Mouse (Mus musculus): ENCODE measurements around the gene Kcnj11. TPM values are rescaled to one million over a fixed set of nuclear protein-coding genes. Genes with fewer than 3 reads are reported as not detected.

The Kcnj11 gene
- polyA plus RNA-seq, 1 experiment from 2014 or later, result 2.8 TPM

DNA sequence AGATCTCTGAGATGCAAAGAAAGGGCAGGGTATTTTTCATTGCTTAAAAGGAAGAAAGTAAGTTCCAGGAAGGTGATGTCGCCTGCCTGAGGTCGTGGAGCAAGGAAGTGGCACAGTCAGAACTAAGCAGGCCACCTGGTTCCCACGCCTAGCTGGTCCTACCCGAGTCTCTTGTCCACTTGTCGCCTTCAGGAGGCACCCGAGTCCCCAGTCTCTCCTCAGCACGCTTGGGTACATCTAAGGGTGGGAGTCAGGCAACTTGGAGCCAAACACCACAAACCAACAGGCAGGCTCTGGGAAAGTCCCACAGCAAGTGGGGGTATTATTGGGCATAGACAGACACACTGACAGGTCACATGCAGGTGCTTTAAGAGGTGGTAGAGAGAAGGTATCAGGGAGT, 30.2 kb upstream of the Kcnj11 start:
- ATAC-seq, result no peak
- Histone ChIP-seq H3K9me3 (replicated peaks; ENCODE audit: control insufficient read depth, low read length, poor library complexity, severe bottlenecking) (no peaks in the 10 kb centered on the region), H3K27me3 (ENCODE audit: control insufficient read depth, insufficient read depth, low read depth, low read length) (no peaks in the 10 kb centered on the region), H3K36me3 (ENCODE audit: control insufficient read depth, insufficient read depth, low read length) (no peaks in the 10 kb centered on the region), H3K4me1 (ENCODE audit: control insufficient read depth, insufficient read depth, low read length) (peaks cover 18% of the 10 kb centered on the region; the same call in 1 of the 2 replicates), H3K27ac (ENCODE audit: low read length) (no peak overlapping the region), H3K9ac (ENCODE audit: low read depth, low read length) (no peak overlapping the region), H3K4me2 (ENCODE audit: low read length) (no peak overlapping the region), H3K4me3 (ENCODE audit: low read depth, low read length) (no peak overlapping the region)
- 76% methylated on average over 7 of the region's 7 CpGs for WGBS

DNA sequence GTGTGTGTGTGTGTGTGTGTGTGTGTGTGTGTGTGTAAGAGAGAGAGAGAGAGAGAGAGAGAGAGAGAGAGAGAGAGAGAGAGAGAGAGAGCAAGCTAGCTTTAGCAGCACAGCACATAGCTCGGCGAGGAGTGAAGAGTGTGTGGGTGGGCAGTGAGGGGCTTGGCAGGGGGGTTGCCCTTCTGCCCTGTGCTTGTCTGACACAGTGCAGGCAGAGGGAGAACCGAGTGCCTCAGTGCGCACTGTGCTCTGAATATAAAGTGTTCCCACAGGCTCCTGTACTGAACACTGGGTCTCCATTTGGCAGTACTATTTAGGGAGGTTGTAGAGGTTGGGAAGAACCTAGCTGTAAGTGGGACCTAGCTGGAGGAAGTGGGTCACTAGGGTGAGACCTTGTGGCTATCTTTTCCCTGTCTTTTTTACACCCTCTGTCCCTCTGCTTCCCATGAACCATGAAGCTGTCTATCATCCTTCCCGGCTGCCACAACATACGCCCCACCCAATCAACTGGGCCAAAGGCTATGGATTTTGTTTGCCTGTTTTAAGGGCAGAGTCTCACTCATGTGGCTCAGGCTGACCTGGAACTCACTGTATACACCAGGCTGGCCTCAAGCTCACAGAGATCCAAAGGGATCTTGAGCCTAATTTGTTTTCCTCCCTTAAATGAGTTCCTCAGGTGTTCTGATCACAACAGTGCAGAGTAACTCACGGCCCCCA, 29.1 kb upstream of the Kcnj11 start:
- 29% methylated on average over 7 of the region's 7 CpGs for WGBS
- no peak overlapping the region for H3K4me3 ChIP-seq (ENCODE audit: low read depth, low read length)
- no peak overlapping the region for H3K9ac ChIP-seq (ENCODE audit: low read depth, low read length)
- no peak overlapping the region for H3K4me2 ChIP-seq (ENCODE audit: low read length)
- ATAC-seq, result no peak
- peaks cover 17% of the 10 kb centered on the region; the same call in 1 of the 2 replicates for H3K4me1 ChIP-seq (ENCODE audit: control insufficient read depth, insufficient read depth, low read length)
- no peak overlapping the region for H3K27ac ChIP-seq (ENCODE audit: low read length)
- H3K27me3 ChIP-seq (ENCODE audit: control insufficient read depth, insufficient read depth, low read depth, low read length), result no peaks in the 10 kb centered on the region
- H3K36me3 ChIP-seq (ENCODE audit: control insufficient read depth, insufficient read depth, low read length), result no peaks in the 10 kb centered on the region
- H3K9me3 ChIP-seq (replicated peaks; ENCODE audit: control insufficient read depth, low read length, poor library complexity, severe bottlenecking), result no peaks in the 10 kb centered on the region

DNA sequence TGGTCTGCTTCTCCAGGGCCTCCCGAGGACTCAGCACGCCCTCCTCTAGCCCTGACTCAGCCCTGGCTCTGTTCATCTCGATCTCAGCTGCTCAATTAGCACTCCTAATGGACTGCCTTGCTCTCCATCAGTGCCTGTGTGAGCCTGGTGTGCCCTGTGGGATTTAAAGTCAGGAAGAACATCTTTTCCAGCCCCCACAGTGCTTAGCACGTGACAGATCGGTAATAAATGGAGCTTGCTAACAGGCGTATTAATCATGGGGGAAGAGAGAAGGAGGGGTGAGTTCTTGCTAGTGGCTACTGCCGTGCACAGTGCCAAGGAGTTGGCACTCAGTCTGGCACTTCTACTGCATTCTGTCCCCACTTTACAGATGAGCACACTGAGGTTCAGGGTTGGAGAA, 27.6 kb upstream of the Kcnj11 start:
- H3K4me2 ChIP-seq (ENCODE audit: low read length), result no peak overlapping the region
- H3K9me3 ChIP-seq (replicated peaks; ENCODE audit: control insufficient read depth, low read length, poor library complexity, severe bottlenecking), result no peaks in the 10 kb centered on the region
- 42% methylated on average over 7 of the region's 7 CpGs for WGBS
- H3K27me3 ChIP-seq (ENCODE audit: control insufficient read depth, insufficient read depth, low read depth, low read length), result no peaks in the 10 kb centered on the region
- no peak for ATAC-seq
- H3K9ac ChIP-seq (ENCODE audit: low read depth, low read length), result no peak overlapping the region
- no peak overlapping the region for H3K27ac ChIP-seq (ENCODE audit: low read length)
- no peak overlapping the region for H3K4me3 ChIP-seq (ENCODE audit: low read depth, low read length)
- H3K36me3 ChIP-seq (ENCODE audit: control insufficient read depth, insufficient read depth, low read length), result no peaks in the 10 kb centered on the region
- H3K4me1 ChIP-seq (ENCODE audit: control insufficient read depth, insufficient read depth, low read length), result peaks cover 11% of the 10 kb centered on the region; the same call in 1 of the 2 replicates

DNA sequence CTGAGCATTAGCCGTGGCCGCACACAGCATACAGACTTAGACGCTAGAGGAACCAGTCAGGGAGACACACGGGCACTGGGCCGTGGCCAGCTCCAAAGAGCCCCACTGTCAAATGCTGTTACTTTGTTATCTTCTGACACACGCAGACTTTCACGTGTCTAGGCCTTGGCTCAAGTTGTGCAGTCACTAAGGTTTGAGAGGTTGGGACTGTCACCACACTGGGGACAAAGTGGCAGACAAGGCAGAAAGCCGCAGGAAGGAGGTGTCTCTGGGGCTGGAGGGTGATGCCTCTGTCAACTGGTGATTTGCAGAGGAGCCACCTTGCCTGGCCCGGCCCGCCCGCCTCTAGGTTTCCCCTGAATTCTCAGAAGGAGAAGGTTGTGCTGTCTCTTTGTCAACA, 24.8 kb upstream of the Kcnj11 start:
- Histone ChIP-seq H3K4me1 (ENCODE audit: control insufficient read depth, insufficient read depth, low read length) (0 out of 2 replicates have a peak, but pooled peaks cover 3% of the 10 kb centered on the region), H3K4me3 (ENCODE audit: low read depth, low read length) (no peak overlapping the region), H3K9ac (ENCODE audit: low read depth, low read length) (no peak overlapping the region), H3K27me3 (ENCODE audit: control insufficient read depth, insufficient read depth, low read depth, low read length) (no peaks in the 10 kb centered on the region), H3K9me3 (replicated peaks; ENCODE audit: control insufficient read depth, low read length, poor library complexity, severe bottlenecking) (no peaks in the 10 kb centered on the region), H3K4me2 (ENCODE audit: low read length) (no peak overlapping the region), H3K27ac (ENCODE audit: low read length) (no peak overlapping the region), H3K36me3 (ENCODE audit: control insufficient read depth, insufficient read depth, low read length) (no peaks in the 10 kb centered on the region)
- WGBS, result 84% methylated on average over 11 of the region's 11 CpGs
- ATAC-seq, result no peak

DNA sequence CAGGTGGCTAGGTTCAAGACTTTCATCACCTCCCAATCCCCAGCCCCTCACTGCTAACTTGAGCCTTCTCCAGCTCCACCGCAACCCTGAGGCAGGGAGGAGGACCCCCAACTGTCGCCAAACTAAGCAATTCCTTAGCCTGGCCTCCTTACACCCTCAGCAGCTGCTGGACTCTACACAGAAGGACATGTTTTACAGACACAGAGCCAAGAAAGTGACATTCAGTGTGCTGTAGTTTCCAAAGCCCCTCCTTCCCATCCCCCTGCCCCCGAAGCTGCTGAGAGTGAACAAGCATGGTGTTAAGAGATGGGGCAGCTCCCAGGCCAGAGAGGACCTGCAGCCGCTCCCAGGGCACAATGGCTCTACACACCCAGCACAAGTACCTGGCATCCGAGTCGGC, 23.9 kb upstream of the Kcnj11 start:
- no peak overlapping the region for H3K9ac ChIP-seq (ENCODE audit: low read depth, low read length)

DNA sequence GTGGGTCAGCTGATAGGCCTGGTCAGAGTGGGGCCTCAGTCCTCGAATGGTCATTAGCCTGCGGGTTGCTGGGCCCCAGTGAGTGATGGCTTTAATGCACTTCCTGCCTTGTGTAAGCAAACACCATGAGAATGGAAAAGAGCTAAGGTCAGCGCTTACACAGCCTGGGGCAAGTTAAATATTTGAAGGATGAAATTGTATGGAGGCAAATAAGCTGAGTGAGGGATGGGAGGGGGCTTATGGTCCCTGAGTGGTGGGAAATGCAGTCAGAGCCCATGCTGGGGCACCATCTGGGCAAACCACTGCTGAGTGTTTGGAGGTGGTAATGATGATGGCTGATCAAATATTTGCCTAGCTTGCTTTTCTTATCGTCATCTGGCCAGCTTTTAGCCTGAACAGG, 22.4 kb upstream of the Kcnj11 start:
- Histone ChIP-seq H3K27me3 (ENCODE audit: control insufficient read depth, insufficient read depth, low read depth, low read length) (no peaks in the 10 kb centered on the region), H3K27ac (ENCODE audit: low read length) (no peak overlapping the region), H3K4me1 (ENCODE audit: control insufficient read depth, insufficient read depth, low read length) (no peaks in the 10 kb centered on the region), H3K9ac (ENCODE audit: low read depth, low read length) (no peak overlapping the region), H3K36me3 (ENCODE audit: control insufficient read depth, insufficient read depth, low read length) (no peaks in the 10 kb centered on the region), H3K4me2 (ENCODE audit: low read length) (no peak overlapping the region), H3K9me3 (replicated peaks; ENCODE audit: control insufficient read depth, low read length, poor library complexity, severe bottlenecking) (no peaks in the 10 kb centered on the region), H3K4me3 (ENCODE audit: low read depth, low read length) (no peak overlapping the region)
- WGBS, result 68% methylated on average over 4 of the region's 4 CpGs
- no peak for ATAC-seq

More for the DNA sequence above, 23.9 kb upstream of the Kcnj11 start:
- H3K4me3 ChIP-seq (ENCODE audit: low read depth, low read length), result no peak overlapping the region
- H3K27ac ChIP-seq (ENCODE audit: low read length), result no peak overlapping the region
- 0 out of 2 replicates have a peak, but pooled peaks cover 1% of the 10 kb centered on the region for H3K4me1 ChIP-seq (ENCODE audit: control insufficient read depth, insufficient read depth, low read length)
- no peak overlapping the region for H3K4me2 ChIP-seq (ENCODE audit: low read length)
- no peaks in the 10 kb centered on the region for H3K36me3 ChIP-seq (ENCODE audit: control insufficient read depth, insufficient read depth, low read length)
- no peaks in the 10 kb centered on the region for H3K9me3 ChIP-seq (replicated peaks; ENCODE audit: control insufficient read depth, low read length, poor library complexity, severe bottlenecking)
- H3K27me3 ChIP-seq (ENCODE audit: control insufficient read depth, insufficient read depth, low read depth, low read length), result no peaks in the 10 kb centered on the region
- 76% methylated on average over 6 of the region's 6 CpGs for WGBS
- ATAC-seq, result no peak

DNA sequence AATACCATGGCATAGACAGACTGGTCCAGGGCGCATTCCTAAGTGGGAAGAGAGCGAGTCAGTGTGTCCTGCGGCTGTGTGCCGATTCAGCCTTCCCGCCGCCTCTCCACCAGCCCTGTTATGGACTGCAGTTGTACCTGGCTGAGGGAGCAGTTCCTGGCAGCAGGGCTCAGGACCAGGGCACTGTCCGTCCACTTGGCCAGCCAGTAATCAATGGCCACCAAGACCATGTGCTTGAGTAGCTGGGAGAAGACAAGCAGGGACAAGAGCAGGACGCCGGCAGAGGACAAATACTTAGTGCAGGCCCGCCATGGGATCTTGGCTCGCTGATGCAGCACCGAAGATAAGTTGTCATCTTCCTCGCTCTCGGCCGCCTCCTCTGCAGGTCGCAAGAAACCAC, 16.5 kb upstream of the Kcnj11 start:
- no peak overlapping the region for H3K27ac ChIP-seq (ENCODE audit: low read length)
- H3K4me1 ChIP-seq (ENCODE audit: control insufficient read depth, insufficient read depth, low read length), result peaks cover 9% of the 10 kb centered on the region
- no peaks in the 10 kb centered on the region for H3K36me3 ChIP-seq (ENCODE audit: control insufficient read depth, insufficient read depth, low read length)
- no peaks in the 10 kb centered on the region for H3K27me3 ChIP-seq (ENCODE audit: control insufficient read depth, insufficient read depth, low read depth, low read length)
- no peak overlapping the region for H3K4me3 ChIP-seq (ENCODE audit: low read depth, low read length)
- no peak overlapping the region for H3K9ac ChIP-seq (ENCODE audit: low read depth, low read length)
- no peak for ATAC-seq
- no peak overlapping the region for H3K4me2 ChIP-seq (ENCODE audit: low read length)
- 96% methylated on average over 16 of the region's 16 CpGs for WGBS
- H3K9me3 ChIP-seq (replicated peaks; ENCODE audit: control insufficient read depth, low read length, poor library complexity, severe bottlenecking), result no peaks in the 10 kb centered on the region

DNA sequence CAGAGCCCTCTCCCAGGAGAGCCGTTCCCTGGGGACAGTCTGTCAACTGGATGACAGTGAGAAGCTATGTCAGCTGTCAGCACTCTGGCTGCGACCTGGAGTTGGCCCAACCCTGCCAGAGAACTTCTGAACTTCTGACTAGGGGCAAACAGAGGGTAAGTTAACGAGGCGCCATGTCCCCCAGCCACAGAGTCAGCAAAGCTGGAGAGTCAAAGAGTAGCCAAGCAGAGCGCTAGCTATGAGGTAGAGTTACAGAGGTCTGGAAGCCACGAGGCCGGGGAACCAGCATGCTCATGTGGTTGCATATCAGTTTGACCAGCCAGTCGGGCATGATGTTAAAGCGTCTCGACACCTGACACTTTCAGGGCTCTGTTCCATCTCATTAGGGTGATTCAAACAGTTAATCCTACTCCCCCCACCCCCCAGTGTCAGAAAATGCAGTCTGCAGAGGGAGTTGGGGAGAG, 15.6 kb upstream of the Kcnj11 start:
- 66% methylated on average over 10 of the region's 10 CpGs for WGBS
- ATAC-seq, result no peak
- H3K27me3 ChIP-seq (ENCODE audit: control insufficient read depth, insufficient read depth, low read depth, low read length), result no peaks in the 10 kb centered on the region

DNA sequence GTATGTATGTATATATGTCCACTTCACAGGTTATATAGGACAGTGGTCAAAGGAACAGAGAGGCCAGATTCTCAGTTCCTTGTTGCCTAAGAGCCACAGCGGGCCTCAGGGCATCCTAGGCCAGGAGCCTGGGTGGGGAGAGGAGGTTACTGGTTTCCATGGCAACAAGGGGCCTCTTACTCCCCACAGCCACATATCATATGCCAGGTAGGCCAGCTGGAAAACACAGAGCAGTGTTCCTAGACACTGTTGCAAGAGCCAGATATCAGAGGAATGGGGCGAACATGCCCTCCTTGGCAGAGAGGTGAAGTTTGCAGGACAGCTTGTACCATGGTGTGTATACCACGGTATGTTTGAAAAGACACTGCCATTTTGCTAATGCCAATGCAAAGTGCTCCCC, 12.9 kb upstream of the Kcnj11 start:
- 47% methylated on average over 3 of the region's 3 CpGs for WGBS
- Histone ChIP-seq H3K36me3 (ENCODE audit: control insufficient read depth, insufficient read depth, low read length) (no peaks in the 10 kb centered on the region), H3K27me3 (ENCODE audit: control insufficient read depth, insufficient read depth, low read depth, low read length) (no peaks in the 10 kb centered on the region; the same call in 1 of the 2 replicates), H3K27ac (ENCODE audit: low read length) (no peak overlapping the region), H3K9me3 (replicated peaks; ENCODE audit: control insufficient read depth, low read length, poor library complexity, severe bottlenecking) (no peaks in the 10 kb centered on the region), H3K4me2 (ENCODE audit: low read length) (no peak overlapping the region), H3K9ac (ENCODE audit: low read depth, low read length) (no peak overlapping the region), H3K4me1 (ENCODE audit: control insufficient read depth, insufficient read depth, low read length) (peaks cover 9% of the 10 kb centered on the region), H3K4me3 (ENCODE audit: low read depth, low read length) (no peak overlapping the region)
- peak; percentile 34; the same call in 1 of the 2 replicates for ATAC-seq

More for the DNA sequence above, 15.6 kb upstream of the Kcnj11 start:
- peaks cover 9% of the 10 kb centered on the region for H3K4me1 ChIP-seq (ENCODE audit: control insufficient read depth, insufficient read depth, low read length)
- H3K4me2 ChIP-seq (ENCODE audit: low read length), result no peak overlapping the region
- H3K9ac ChIP-seq (ENCODE audit: low read depth, low read length), result no peak overlapping the region
- no peak overlapping the region for H3K4me3 ChIP-seq (ENCODE audit: low read depth, low read length)
- no peaks in the 10 kb centered on the region for H3K9me3 ChIP-seq (replicated peaks; ENCODE audit: control insufficient read depth, low read length, poor library complexity, severe bottlenecking)
- H3K36me3 ChIP-seq (ENCODE audit: control insufficient read depth, insufficient read depth, low read length), result no peaks in the 10 kb centered on the region
- H3K27ac ChIP-seq (ENCODE audit: low read length), result no peak overlapping the region
